Mouse (Mus musculus) small intestine, adult 2 months (tissue): Measurements from ENCODE around the gene Hoxa10. TPM values are rescaled to one million over a fixed set of nuclear protein-coding genes. Genes with fewer than 3 reads are reported as not detected.

Experiments
- H3K27ac ChIP-seq: fragments of 200-500 bp; 2 replicates; pipeline ENCODE4 v1.5.1; 2012; ENCODE audit warnings: low read depth, low read length, control low read depth, inconsistent platforms; ENCODE audit not compliant: insufficient read depth
- H3K27me3 ChIP-seq: fragments of 200-500 bp; 2 replicates; pipeline ENCODE4 v1.6.1; 2012; ENCODE audit warnings: mild to moderate bottlenecking, moderate library complexity, low read length, inconsistent platforms; ENCODE audit not compliant: control insufficient read depth, insufficient read depth
- H3K36me3 ChIP-seq: fragments of 200-500 bp; 2 replicates; pipeline ENCODE4 v1.6.1; 2012; ENCODE audit warnings: mild to moderate bottlenecking, low read length, control low read depth, inconsistent platforms; ENCODE audit not compliant: control insufficient read depth, insufficient read depth
- H3K4me1 ChIP-seq: fragments of 200-500 bp; 2 replicates; pipeline ENCODE4 v1.6.1; 2012; ENCODE audit warnings: low read length, inconsistent platforms, mixed read lengths; ENCODE audit not compliant: control insufficient read depth, insufficient read depth, insufficient read length
- H3K4me3 ChIP-seq: fragments of 200-500 bp; 2 replicates; pipeline ENCODE4 v1.5.1; 2012; ENCODE audit warnings: low read depth, mild to moderate bottlenecking, control low read depth, inconsistent platforms, low read length, moderate library complexity
- CTCF ChIP-seq: fragments of 200-500 bp; IDR thresholded peaks from 2 replicates; pipeline ENCODE4 v1.5.1; 2012; ENCODE audit warnings: low read depth, mild to moderate bottlenecking, control low read depth, inconsistent platforms, low read length, moderate library complexity, mixed read lengths; ENCODE audit not compliant: insufficient replicate concordance, insufficient read length; ENCODE audit errors: extremely low read depth
- POLR2A ChIP-seq: fragments of 200-500 bp; IDR thresholded peaks from 2 replicates; pipeline ENCODE4 v1.6.1; 2012; ENCODE audit warnings: low read depth, mild to moderate bottlenecking, control low read depth, inconsistent platforms, low read length, moderate library complexity
- WGBS: fragments of 180-500 bp; shearing (Covaris S2); methylation state at CpG from one replicate; pipeline ENCODE4 v1.1.7; 2018; 5-methylcytosine and 5-hydroxymethylcytosine counted together
- polyA plus RNA-seq: library from polyadenylated mRNA; depleted of rRNA; stranded (reverse); fragments of >200 nt; gene quantifications from 2 replicates; pipeline ENCODE4 v1.2.3, GENCODE M21; 2012; rRNA removed

The Hoxa10 gene
- 0.06 TPM in 1 of 2 replicates, not detected in the other for polyA plus RNA-seq

DNA sequence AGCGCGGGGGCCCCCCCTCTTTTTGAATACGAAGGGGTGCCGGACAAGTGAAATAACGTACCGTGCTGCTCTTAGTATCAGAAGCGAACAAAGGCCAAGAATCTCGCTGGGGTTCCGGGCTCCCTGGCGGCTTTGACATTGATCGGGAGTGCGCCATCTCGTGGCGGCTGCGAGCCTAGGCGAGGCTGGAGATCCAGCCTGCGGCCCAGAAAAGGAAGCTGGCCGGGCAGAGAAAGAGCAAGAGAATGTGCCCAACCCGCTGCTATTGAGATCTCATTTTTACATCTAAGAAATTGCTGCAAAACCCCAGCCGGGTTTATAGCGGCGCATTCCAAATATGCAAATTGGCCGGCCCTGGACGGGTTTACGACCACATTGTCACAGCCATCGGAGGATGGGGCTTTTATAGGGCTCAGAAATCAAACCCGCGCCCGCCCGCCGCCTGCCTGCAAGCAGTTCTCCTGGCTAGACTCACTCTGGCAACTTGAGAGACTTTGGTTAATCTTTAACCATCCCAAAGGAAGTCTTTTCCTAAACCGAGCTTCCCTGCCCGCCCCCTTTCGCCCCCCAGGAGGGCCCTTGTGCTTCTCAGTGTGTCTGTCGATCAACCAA, at the start of gene Hoxa10:
Hoxa10 (minus strand) TSS at position 466 of the 612 bp plus-strand sequence.
- Histone ChIP-seq H3K4me3 (no peak within 1 kb of the TSS), H3K36me3 (no peaks in the 10 kb centered on the region), H3K4me1 (no peaks in the 10 kb centered on the region), H3K27me3 (peaks cover 84% of the 10 kb centered on the region), H3K27ac (no peak within 1 kb of the TSS)
- 3% methylated on average over 35 of the region's 35 CpGs for WGBS
- TF ChIP-seq POLR2A (no peak), CTCF (peak; percentile 75)

DNA sequence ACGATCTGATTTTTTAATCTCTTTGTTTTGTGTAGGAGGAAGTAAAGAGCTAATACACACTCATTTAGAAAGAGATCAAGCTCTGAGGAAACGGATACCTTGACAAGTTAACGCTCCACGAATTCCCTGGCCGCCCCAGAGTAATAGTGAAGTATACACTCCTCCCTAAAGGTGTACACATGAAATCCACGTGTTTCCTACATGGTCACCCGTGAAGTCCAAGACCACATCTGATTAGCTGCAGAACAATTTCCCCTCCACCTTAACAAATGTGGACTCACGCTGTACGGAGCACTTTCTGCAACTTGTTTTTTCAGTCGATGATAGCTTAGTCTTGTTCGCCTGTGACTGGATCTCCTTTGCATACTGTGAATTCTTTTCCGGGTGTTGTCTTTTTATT, 49.5 kb upstream of the Hoxa10 start:
- TF ChIP-seq CTCF (no peak), POLR2A (no peak)
- H3K4me1 ChIP-seq = peaks cover 6% of the 10 kb centered on the region
- no peak overlapping the region for H3K4me3 ChIP-seq
- peaks cover 61% of the 10 kb centered on the region for H3K27me3 ChIP-seq
- no peak overlapping the region for H3K27ac ChIP-seq
- H3K36me3 ChIP-seq = no peaks in the 10 kb centered on the region
- WGBS = 18% methylated on average over 12 of the region's 12 CpGs

GRCm38 (mm10) chr6:52283896-52284295, 43.2 kb upstream of the Hoxa10 start:
- peaks cover 17% of the 10 kb centered on the region; the same call in 1 of the 2 replicates for H3K27me3 ChIP-seq
- WGBS = 89% methylated on average over 5 of the region's 5 CpGs
- TF ChIP-seq CTCF (no peak), POLR2A (no peak)
- no peak overlapping the region for H3K27ac ChIP-seq
- H3K4me3 ChIP-seq = no peak overlapping the region
- H3K36me3 ChIP-seq = no peaks in the 10 kb centered on the region
- no peaks in the 10 kb centered on the region for H3K4me1 ChIP-seq

DNA sequence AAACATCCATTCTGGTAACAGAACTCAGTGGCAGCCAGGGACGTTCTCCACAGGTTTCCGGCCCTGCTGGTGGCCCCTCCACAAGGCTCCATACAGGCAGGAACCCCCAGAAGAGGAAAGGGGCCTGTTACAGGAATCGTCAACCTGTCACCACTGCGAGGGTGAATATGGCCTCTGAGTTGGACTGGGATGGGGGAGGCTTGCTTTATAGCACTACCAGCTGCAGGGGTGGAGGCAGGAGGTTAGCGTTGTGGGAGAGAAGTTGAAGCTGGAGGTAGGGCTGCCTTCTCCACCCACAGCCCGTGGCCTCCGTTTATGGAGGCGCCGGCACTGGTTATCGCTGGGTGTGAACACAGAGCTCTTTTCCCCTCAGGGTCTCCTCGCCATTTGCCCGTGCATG, 40.4 kb upstream of the Hoxa10 start:
- TF ChIP-seq CTCF (no peak), POLR2A (no peak)
- Histone ChIP-seq H3K36me3 (no peaks in the 10 kb centered on the region), H3K27ac (no peak overlapping the region), H3K4me3 (no peak overlapping the region), H3K4me1 (no peaks in the 10 kb centered on the region), H3K27me3 (peaks cover 25% of the 10 kb centered on the region)
- 57% methylated on average over 12 of the region's 12 CpGs for WGBS

DNA sequence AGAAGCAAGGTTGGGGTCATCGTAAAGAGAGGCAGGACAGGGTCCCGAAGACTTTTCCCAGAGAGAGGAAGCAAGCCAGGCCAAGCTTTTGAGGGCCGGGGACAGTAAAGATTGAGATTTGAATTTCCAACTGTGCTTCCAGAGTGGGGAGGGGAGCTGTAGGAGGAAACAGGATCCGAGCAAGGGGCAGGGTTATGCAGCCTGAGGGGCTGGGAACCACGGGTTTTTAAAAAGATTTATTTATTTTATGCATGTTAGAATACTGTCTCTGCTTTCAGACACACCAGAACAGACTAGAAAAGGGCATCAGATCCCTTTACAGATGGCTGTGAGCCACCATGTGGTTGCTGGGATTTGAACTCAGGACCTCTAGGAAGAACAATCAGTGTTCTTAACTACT, 36.3 kb upstream of the Hoxa10 start:
- Histone ChIP-seq H3K36me3 (no peaks in the 10 kb centered on the region), H3K4me1 (no peaks in the 10 kb centered on the region), H3K27ac (no peak overlapping the region), H3K4me3 (no peak overlapping the region), H3K27me3 (peaks cover 54% of the 10 kb centered on the region)
- 22% methylated on average over 5 of the region's 5 CpGs for WGBS
- no peak for TF ChIP-seq POLR2A
- TF ChIP-seq CTCF = no peak

DNA sequence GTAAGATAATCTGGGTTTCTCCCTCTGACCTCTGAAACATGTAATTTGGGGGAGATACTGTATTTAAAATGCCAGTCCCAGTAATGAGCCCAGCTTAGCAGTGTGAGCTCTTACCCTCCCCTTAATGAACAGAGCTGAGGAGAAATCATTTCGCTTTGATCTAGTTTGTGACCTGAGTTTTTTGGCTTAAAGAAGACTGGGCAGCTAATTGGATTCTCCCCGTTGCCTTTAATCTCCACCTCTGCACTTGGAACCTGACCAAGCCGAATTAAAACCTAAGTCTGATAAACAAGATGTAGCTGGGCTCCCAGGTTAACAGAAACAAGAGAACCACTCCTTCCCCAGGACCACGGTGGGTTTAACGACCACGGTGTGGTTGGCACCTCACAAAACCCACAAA, 35.7 kb upstream of the Hoxa10 start:
- Histone ChIP-seq H3K27me3 (peaks cover 59% of the 10 kb centered on the region), H3K36me3 (no peaks in the 10 kb centered on the region), H3K4me3 (no peak overlapping the region), H3K27ac (no peak overlapping the region), H3K4me1 (no peaks in the 10 kb centered on the region)
- TF ChIP-seq CTCF (no peak), POLR2A (no peak)
- 16% methylated on average over 6 of the region's 6 CpGs for WGBS

- Histone ChIP-seq H3K27me3 (peaks cover 64% of the 10 kb centered on the region), H3K4me1 (peaks cover 4% of the 10 kb centered on the region; the same call in 1 of the 2 replicates), H3K27ac (no peak overlapping the region), H3K4me3 (no peak overlapping the region), H3K36me3 (no peaks in the 10 kb centered on the region)
- no peak for TF ChIP-seq POLR2A
- TF ChIP-seq CTCF = no peak
- 33% methylated on average over 8 of the region's 8 CpGs for WGBS
Observed at GRCm38 (mm10) chr6:52275563-52276280, 35.1 kb upstream of the Hoxa10 start.
